Mouse (Mus musculus) natural killer cell, adult 2 months (primary cell): ENCODE data around the gene Bik.

Source experiments
- DNase-seq, 2 experiments: peaks; one replicate each; pipeline ENCODE4 v3.0.0; 2022; ENCODE audit warnings: low spot score in 2 of 2

Bik gene

GRCm38 (mm10) chr15:83583419-83584156 lies 56.9 kb downstream of the Bik start:
- DNase-seq, result no peak

DNA sequence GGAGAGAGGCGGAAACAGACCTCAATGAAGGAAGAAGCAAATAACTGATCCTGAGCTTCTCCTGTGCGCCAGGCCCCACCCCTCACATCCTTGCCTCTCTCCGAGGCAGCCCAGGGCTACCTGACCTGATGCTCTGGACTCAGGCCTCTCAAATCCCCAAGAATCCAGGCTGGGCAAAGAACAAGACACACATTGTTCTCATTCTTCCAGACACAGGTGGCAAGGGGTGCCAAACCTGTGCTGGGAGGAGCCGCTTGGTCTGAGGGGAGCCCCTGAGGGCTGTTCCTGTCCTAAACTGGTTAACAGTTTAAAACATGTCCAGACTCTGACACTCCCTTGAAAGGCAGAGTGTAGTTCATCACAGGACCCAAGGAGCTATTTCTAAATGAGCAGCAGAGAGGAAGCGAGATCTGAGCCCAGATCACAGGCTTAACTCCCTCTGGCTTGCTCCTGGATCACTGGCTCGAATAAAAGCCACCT lies 58.1 kb downstream of the Bik start:
- DNase-seq, result no peak

- no peak for DNase-seq
Measured at GRCm38 (mm10) chr15:83590841-83591240, 64.2 kb downstream of the Bik start.

DNA sequence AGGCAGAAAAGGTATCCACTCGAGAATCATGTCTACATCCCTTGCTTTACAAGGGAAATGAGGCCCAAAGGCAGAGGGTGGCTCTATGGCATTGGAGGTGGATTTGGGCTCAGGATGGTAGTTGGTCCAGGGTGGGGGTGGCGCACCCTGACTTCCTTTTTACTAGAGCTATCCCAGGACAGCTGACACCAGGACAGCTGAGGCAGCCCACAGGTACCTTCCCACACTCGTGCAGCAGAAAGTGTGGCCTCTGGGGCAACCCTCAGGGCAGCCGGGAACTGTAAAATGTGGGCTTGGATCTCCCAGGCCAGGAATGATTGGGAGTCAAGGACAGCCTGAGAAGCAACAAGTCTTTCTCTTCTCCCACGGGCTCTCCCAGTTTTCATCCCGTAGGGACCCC lies 65.1 kb downstream of the Bik start:
- DNase-seq, result no peak

GRCm38 (mm10) chr15:83592260-83593188 lies 65.9 kb downstream of the Bik start:
- DNase-seq, result no peak

DNA sequence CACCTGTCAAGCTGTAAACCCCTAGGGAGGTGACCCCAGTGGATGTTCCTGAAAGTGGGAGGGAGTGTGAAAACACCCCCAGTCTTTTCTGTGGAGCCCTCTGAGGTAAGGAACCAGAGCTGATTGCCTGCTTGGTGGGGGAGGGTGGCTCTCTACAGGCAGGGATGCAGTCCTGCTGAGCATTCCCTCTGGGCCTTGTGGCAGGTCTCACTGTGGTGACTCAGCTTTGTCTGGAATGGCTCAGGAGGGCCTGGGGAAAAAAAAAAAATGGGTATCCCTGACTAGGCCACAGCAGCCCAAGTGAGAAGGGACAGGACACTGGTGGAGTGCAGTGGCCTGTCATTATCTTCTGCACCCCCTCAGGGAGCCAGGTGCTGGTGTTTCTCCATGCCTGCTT lies 66.5 kb downstream of the Bik start:
- no peak for DNase-seq

DNA sequence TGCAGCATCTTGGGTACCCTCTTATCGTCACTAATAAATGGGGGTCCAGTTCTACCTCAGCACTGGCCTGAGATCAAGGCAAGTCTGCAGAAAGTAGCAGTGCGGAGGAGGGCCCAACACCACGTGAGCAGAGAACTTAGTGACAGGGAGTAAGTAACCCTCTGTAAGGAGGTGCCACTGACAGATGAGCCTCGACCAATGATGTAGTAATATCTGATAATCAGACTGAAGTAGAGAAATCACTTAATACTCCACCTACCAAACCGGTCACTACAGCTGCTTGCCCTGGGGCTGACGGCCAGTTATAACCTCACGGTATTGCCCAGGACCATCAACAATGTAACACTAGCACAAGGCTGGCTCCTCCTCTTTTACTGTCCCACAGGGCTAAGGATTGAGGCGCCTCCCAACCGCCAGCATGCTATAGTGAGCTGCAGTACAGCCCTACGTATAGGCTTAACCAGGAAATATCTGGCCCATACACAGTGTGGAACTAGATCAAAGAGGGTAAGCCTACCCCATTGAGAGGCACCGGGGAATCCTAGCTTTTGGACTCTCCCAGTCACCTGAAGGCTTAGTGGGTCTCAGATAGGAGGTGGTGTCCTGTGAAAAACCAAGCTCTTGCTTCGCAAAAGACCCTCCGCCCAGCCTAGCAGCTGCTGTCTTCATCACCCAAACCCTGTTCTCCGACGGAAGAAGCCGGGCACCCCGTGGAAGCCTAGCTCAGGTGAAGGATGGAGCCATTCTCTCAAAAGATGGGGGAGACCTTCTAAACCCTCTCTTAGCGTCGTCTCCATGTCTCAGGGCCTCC lies 67.2 kb downstream of the Bik start:
- no peak for DNase-seq
